Mouse (Mus musculus): ENCODE measurements around the gene Mxd1. TPM values are rescaled to one million over a fixed set of nuclear protein-coding genes. Genes with fewer than 3 reads are reported as not detected.

The Mxd1 gene
- polyA plus RNA-seq, 1 experiment from 2014 or later = 22.0 TPM

- no peaks in the 10 kb centered on the region for H3K27me3 ChIP-seq (ENCODE audit: insufficient read depth, low read length)
- no peak overlapping the region; the same call in 1 of the 2 replicates for H3K9ac ChIP-seq (replicated peaks)
- 63% methylated on average over 8 of the region's 8 CpGs for WGBS (ENCODE audit: insufficient replicate concordance)
- no peak overlapping the region for H3K4me2 ChIP-seq (ENCODE audit: low read depth, low read length)
- TF ChIP-seq EP300 (IDR thresholded peaks at IDR 0.05; ENCODE audit: low read depth) = no peak
- no peak for TF ChIP-seq CTCF (IDR thresholded peaks at IDR 0.05; ENCODE audit: low read depth)
- no peak for DNase-seq
- H3K4me3 ChIP-seq (ENCODE audit: low read depth, low read length) = no peak overlapping the region
- peaks cover 41% of the 10 kb centered on the region for H3K4me1 ChIP-seq (ENCODE audit: insufficient read depth)
- H3K36me3 ChIP-seq (replicated peaks; ENCODE audit: insufficient read depth, low read length) = no peaks in the 10 kb centered on the region
- peak overlapping the region; percentile 98; the same call in 1 of the 2 replicates for H3K27ac ChIP-seq (ENCODE audit: low read depth)
- no peaks in the 10 kb centered on the region for H3K9me3 ChIP-seq (ENCODE audit: low read length)
- no peak for ATAC-seq
These were observed 27.2 kb downstream of the Mxd1 start for GRCm38 (mm10) chr6:86641716-86642115.

GRCm38 (mm10) chr6:86640776-86641175 lies 28.2 kb downstream of the Mxd1 start:
- Histone ChIP-seq H3K9me3 (ENCODE audit: low read length) (no peaks in the 10 kb centered on the region), H3K4me3 (ENCODE audit: low read depth, low read length) (no peak overlapping the region), H3K27ac (ENCODE audit: low read depth) (peak overlapping the region; percentile 98), H3K36me3 (replicated peaks; ENCODE audit: insufficient read depth, low read length) (no peaks in the 10 kb centered on the region), H3K4me2 (ENCODE audit: low read depth, low read length) (peak overlapping the region; percentile 65; the same call in 1 of the 2 replicates), H3K9ac (replicated peaks) (peak overlapping the region; percentile 62; the same call in 1 of the 2 replicates), H3K4me1 (ENCODE audit: insufficient read depth) (peaks cover 48% of the 10 kb centered on the region), H3K27me3 (ENCODE audit: insufficient read depth, low read length) (no peaks in the 10 kb centered on the region)
- ATAC-seq (no peak), DNase-seq (no peak)
- WGBS (ENCODE audit: insufficient replicate concordance) = 87% methylated on average over 8 of the region's 8 CpGs
- TF ChIP-seq CTCF (IDR thresholded peaks at IDR 0.05; ENCODE audit: low read depth) = no peak
- no peak for TF ChIP-seq EP300 (IDR thresholded peaks at IDR 0.05; ENCODE audit: low read depth)

GRCm38 (mm10) chr6:86640161-86640560 lies 28.8 kb downstream of the Mxd1 start:
- peak overlapping the region; percentile 18; the same call in 1 of the 2 replicates for H3K4me3 ChIP-seq (ENCODE audit: low read depth, low read length)
- no peaks in the 10 kb centered on the region for H3K9me3 ChIP-seq (ENCODE audit: low read length)
- DNase-seq (no peak), ATAC-seq (peak; percentile 22)
- no peaks in the 10 kb centered on the region for H3K36me3 ChIP-seq (replicated peaks; ENCODE audit: insufficient read depth, low read length)
- H3K27ac ChIP-seq (ENCODE audit: low read depth) = peak overlapping the region; percentile 98
- 72% methylated on average over 3 of the region's 3 CpGs for WGBS (ENCODE audit: insufficient replicate concordance)
- TF ChIP-seq EP300 (IDR thresholded peaks at IDR 0.05; ENCODE audit: low read depth) (no peak), CTCF (IDR thresholded peaks at IDR 0.05; ENCODE audit: low read depth) (no peak)
- peak overlapping the region; percentile 62 for H3K9ac ChIP-seq (replicated peaks)
- no peaks in the 10 kb centered on the region for H3K27me3 ChIP-seq (ENCODE audit: insufficient read depth, low read length)
- H3K4me2 ChIP-seq (ENCODE audit: low read depth, low read length) = peak overlapping the region; percentile 65
- peaks cover 48% of the 10 kb centered on the region for H3K4me1 ChIP-seq (ENCODE audit: insufficient read depth)

GRCm38 (mm10) chr6:86639180-86640160 lies 29.5 kb downstream of the Mxd1 start:
- H3K9ac ChIP-seq (replicated peaks) = peak overlapping the region; percentile 62

GRCm38 (mm10) chr6:86638434-86638833 lies 30.5 kb downstream of the Mxd1 start:
- no peaks in the 10 kb centered on the region for H3K9me3 ChIP-seq (ENCODE audit: low read length)
- DNase-seq (no peak), ATAC-seq (no peak)
- no peaks in the 10 kb centered on the region for H3K36me3 ChIP-seq (replicated peaks; ENCODE audit: insufficient read depth, low read length)
- TF ChIP-seq EP300 (IDR thresholded peaks at IDR 0.05; ENCODE audit: low read depth) (no peak), CTCF (IDR thresholded peaks at IDR 0.05; ENCODE audit: low read depth) (peak; percentile 62)
- no peak overlapping the region for H3K4me3 ChIP-seq (ENCODE audit: low read depth, low read length)
- H3K4me1 ChIP-seq (ENCODE audit: insufficient read depth) = peaks cover 48% of the 10 kb centered on the region
- H3K9ac ChIP-seq (replicated peaks) = no peak overlapping the region
- peak overlapping the region; percentile 98 for H3K27ac ChIP-seq (ENCODE audit: low read depth)
- H3K4me2 ChIP-seq (ENCODE audit: low read depth, low read length) = peak overlapping the region; percentile 13; the same call in 1 of the 2 replicates
- H3K27me3 ChIP-seq (ENCODE audit: insufficient read depth, low read length) = no peaks in the 10 kb centered on the region
- WGBS (ENCODE audit: insufficient replicate concordance) = 51% methylated on average over 2 of the region's 2 CpGs

More at GRCm38 (mm10) chr6:86639180-86640160, 29.5 kb downstream of the Mxd1 start:
- DNase-seq = peak; percentile 70
- peak; percentile 94 for ATAC-seq
- 53% methylated on average over 18 of the region's 18 CpGs for WGBS (ENCODE audit: insufficient replicate concordance)
- Histone ChIP-seq H3K4me3 (ENCODE audit: low read depth, low read length) (peak overlapping the region; percentile 18; the same call in 1 of the 2 replicates), H3K36me3 (replicated peaks; ENCODE audit: insufficient read depth, low read length) (no peaks in the 10 kb centered on the region), H3K27me3 (ENCODE audit: insufficient read depth, low read length) (no peaks in the 10 kb centered on the region), H3K4me2 (ENCODE audit: low read depth, low read length) (peak overlapping the region; percentile 65), H3K4me1 (ENCODE audit: insufficient read depth) (peaks cover 48% of the 10 kb centered on the region), H3K27ac (ENCODE audit: low read depth) (peak overlapping the region; percentile 98), H3K9me3 (ENCODE audit: low read length) (no peaks in the 10 kb centered on the region)
- TF ChIP-seq EP300 (IDR thresholded peaks at IDR 0.05; ENCODE audit: low read depth) (peak; percentile 99), CTCF (IDR thresholded peaks at IDR 0.05; ENCODE audit: low read depth) (no peak)

- no peak for DNase-seq
- H3K4me1 ChIP-seq (ENCODE audit: insufficient read depth) = peaks cover 48% of the 10 kb centered on the region
- 84% methylated on average over 2 of the region's 2 CpGs for WGBS (ENCODE audit: insufficient replicate concordance)
- TF ChIP-seq EP300 (IDR thresholded peaks at IDR 0.05; ENCODE audit: low read depth) (no peak), CTCF (IDR thresholded peaks at IDR 0.05; ENCODE audit: low read depth) (no peak)
- H3K4me3 ChIP-seq (ENCODE audit: low read depth, low read length) = no peak overlapping the region
- H3K9ac ChIP-seq (replicated peaks) = no peak overlapping the region; the same call in 1 of the 2 replicates
- H3K27me3 ChIP-seq (ENCODE audit: insufficient read depth, low read length) = no peaks in the 10 kb centered on the region
- no peaks in the 10 kb centered on the region for H3K9me3 ChIP-seq (ENCODE audit: low read length)
- no peak overlapping the region for H3K4me2 ChIP-seq (ENCODE audit: low read depth, low read length)
- H3K36me3 ChIP-seq (replicated peaks; ENCODE audit: insufficient read depth, low read length) = no peaks in the 10 kb centered on the region
- H3K27ac ChIP-seq (ENCODE audit: low read depth) = peak overlapping the region; percentile 85
- ATAC-seq = no peak
These were observed 31.1 kb downstream of the Mxd1 start for GRCm38 (mm10) chr6:86637860-86638259.
